Mouse (Mus musculus) limb, embryonic 11.5 days (tissue): Measurements from ENCODE around the gene Sgip1. TPM values are rescaled to one million over a fixed set of nuclear protein-coding genes. Genes with fewer than 3 reads are reported as not detected.

Source experiments
- ATAC-seq: fragments of 200-750 bp; cut with Nextera tagmentation; 2 replicates; pipeline ENCODE4 v1.8.0; 2017; ENCODE audit warnings: low read depth; ENCODE audit not compliant: insufficient number of reproducible peaks, low FRiP score, low TSS enrichment
- DNase-seq: peaks from one replicate; pipeline ENCODE4 v3.0.0-alpha.2; 2015; ENCODE audit warnings: low spot score
- H3K27ac ChIP-seq: fragments of 300-500 bp; sonication (generic); replicated peaks from 2 replicates; pipeline ENCODE4 v1.5.1; 2014; ENCODE audit warnings: low read depth, mild to moderate bottlenecking, low read length
- H3K27me3 ChIP-seq: fragments of 300-500 bp; sonication (generic); 2 replicates; pipeline ENCODE4 v1.6.1; 2014; ENCODE audit warnings: mild to moderate bottlenecking, low read length, mixed read lengths; ENCODE audit not compliant: control insufficient read depth, insufficient read depth
- H3K36me3 ChIP-seq: fragments of 300-500 bp; sonication (generic); 2 replicates; pipeline ENCODE4 v1.6.1; 2014; ENCODE audit warnings: mild to moderate bottlenecking, low read length, moderate library complexity, mixed read lengths; ENCODE audit not compliant: control insufficient read depth, insufficient read depth
- H3K4me1 ChIP-seq: fragments of 300-500 bp; sonication (generic); 2 replicates; pipeline ENCODE4 v1.6.1; 2014; ENCODE audit warnings: low read length, mixed read lengths; ENCODE audit not compliant: control insufficient read depth, insufficient read depth
- H3K4me2 ChIP-seq: fragments of 300-500 bp; sonication (generic); 2 replicates; pipeline ENCODE4 v1.6.1; 2014; ENCODE audit warnings: low read depth, mild to moderate bottlenecking, moderate library complexity; ENCODE audit not compliant: severe bottlenecking
- H3K4me3 ChIP-seq: fragments of 300-500 bp; sonication (generic); 2 replicates; pipeline ENCODE4 v1.5.1; 2014; ENCODE audit warnings: low read depth, low read length
- H3K9ac ChIP-seq: fragments of 300-500 bp; sonication (generic); 2 replicates; pipeline ENCODE4 v1.6.1; 2014; ENCODE audit warnings: mild to moderate bottlenecking, low read length
- H3K9me3 ChIP-seq: fragments of 300-500 bp; sonication (generic); 2 replicates; pipeline ENCODE4 v1.6.1; 2016; ENCODE audit warnings: low read length; ENCODE audit not compliant: control insufficient read depth
- WGBS: fragments of 180-500 bp; shearing (Covaris S2); extraction: QIAGEN DNeasy Blood & Tissue Kit; methylation state at CpG from one replicate; pipeline ENCODE4 v1.1.7; 2014; 5-methylcytosine and 5-hydroxymethylcytosine counted together
- polyA plus RNA-seq: library from polyadenylated mRNA; unstranded; fragments of >200 nt; fragmentation: Nextera tagmentation; extraction: Ambion mirVana; gene quantifications from 2 replicates; pipeline ENCODE4 v1.2.1, GENCODE M21; 2014

The Sgip1 gene
- polyA plus RNA-seq, 1 experiment from 2014 or later, result 5.2 TPM

DNA sequence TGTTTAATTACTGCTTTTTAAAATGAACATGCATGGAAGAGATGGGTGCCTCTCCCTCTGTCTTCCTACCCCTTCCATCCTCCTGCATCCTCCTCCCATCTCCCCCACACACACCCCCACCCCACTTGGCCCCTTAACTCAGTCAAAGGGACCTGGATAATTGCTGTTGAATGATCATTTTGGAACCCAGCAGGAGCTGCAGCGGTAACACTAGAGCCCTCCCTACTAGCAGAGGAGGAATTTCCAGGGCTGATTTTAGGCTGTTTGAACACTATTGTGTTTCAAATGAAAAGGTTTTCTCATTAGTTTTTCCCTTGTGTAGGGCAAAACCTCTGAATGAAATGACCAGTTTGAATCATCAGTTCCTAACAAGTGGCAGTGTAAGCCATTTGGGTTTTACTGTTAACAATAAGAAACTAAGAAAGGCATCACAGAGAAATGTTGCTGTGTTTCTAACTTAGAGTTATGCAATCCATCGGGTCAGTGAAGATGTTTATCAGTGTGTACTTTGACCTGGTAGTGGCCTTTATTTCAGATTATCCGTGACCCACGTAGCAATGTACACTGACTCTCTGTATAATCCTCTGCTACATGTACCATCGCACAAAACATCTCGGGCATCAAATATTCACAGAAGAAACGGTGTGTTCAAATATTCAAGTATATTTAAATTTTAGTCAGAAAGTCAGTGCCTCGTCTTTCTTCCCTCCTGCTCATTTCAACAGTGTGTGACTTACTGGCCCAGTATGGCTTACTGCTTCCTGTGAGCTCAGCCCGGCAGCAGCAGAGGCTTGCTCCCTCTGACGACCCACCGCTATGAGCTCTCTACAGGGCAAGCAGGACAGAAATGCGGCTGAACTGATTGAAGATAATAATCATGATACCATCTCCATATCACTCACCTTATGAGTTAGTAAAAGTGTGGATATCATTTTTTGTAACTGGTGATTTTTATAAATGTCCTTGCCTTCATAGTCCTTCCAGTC lies 235.5 kb downstream of the Sgip1 start:
- ATAC-seq, result 0 out of 2 replicates have a peak, but pooled peaks have one; percentile 3
- H3K4me1 ChIP-seq, result 0 out of 2 replicates have a peak, but pooled peaks cover 3% of the 10 kb centered on the region
- WGBS, result 44% methylated on average over 12 of the region's 12 CpGs
- H3K9ac ChIP-seq, result no peak overlapping the region
- H3K27ac ChIP-seq, result no peak overlapping the region
- no peak for DNase-seq
- no peaks in the 10 kb centered on the region for H3K9me3 ChIP-seq
- H3K4me3 ChIP-seq, result no peak overlapping the region
- H3K36me3 ChIP-seq, result no peaks in the 10 kb centered on the region
- peaks cover 6% of the 10 kb centered on the region; the same call in 1 of the 2 replicates for H3K27me3 ChIP-seq
- no peak overlapping the region for H3K4me2 ChIP-seq

DNA sequence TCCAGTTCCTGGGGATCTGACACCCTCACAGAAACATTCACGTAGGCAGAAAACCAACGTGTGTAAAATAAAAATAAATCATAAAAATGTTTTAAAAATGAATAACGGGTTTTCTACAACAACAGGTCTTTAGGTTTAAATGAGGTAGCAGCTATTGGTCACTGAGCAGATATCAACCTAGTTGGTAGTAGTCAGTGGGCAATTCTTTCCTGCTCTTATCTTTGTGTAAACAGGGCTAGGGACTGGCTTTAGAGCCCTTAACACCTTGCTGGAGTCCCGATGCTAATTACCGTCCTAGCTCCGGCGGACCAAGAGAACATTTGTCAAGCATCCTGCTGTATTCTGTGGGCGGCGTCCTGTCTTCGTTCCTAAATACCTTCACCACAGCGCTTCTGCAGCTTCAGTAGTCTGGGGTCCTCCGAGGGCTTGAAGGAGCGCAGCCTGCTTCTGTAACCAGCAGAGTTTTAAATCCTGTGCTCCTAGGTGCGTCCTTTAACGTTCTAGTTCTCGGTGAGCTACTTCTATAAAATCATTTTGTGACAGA lies 236.8 kb downstream of the Sgip1 start:
- 0 out of 2 replicates have a peak, but pooled peaks cover 3% of the 10 kb centered on the region for H3K4me1 ChIP-seq
- 6% methylated on average over 16 of the region's 16 CpGs for WGBS
- no peaks in the 10 kb centered on the region for H3K9me3 ChIP-seq
- H3K9ac ChIP-seq, result no peak overlapping the region
- peak overlapping the region; percentile 65 for H3K4me2 ChIP-seq
- no peaks in the 10 kb centered on the region for H3K36me3 ChIP-seq
- H3K4me3 ChIP-seq, result no peak overlapping the region
- peaks cover 6% of the 10 kb centered on the region; the same call in 1 of the 2 replicates for H3K27me3 ChIP-seq
- ATAC-seq, result no peak
- DNase-seq, result peak; percentile 47
- H3K27ac ChIP-seq, result no peak overlapping the region

DNA sequence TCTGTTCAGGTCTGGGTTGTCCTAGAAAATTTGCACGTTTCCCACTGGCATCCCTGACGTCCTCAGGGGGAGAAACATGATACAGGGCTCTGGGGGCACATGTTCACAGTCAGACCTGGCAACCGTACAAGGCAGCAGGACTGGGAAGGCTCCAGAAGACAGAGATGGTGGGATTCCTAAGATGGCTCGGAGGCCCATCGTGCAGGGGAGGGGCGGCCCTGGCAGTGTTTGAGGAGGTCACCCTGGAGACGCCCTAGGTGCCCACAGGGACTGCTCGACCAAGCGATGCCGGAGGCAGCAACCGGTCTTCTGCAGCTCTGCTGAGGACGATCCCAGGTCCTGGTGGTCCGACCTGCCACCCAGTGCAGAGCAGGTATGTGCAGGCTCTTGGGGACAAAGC lies 237.3 kb downstream of the Sgip1 start, which contains the start of gene Tctex1d1:
Gene Tctex1d1, plus strand, starts transcription at position 167 of the 400 bp plus-strand sequence.
- 4% methylated on average over 13 of the region's 13 CpGs for WGBS

DNA sequence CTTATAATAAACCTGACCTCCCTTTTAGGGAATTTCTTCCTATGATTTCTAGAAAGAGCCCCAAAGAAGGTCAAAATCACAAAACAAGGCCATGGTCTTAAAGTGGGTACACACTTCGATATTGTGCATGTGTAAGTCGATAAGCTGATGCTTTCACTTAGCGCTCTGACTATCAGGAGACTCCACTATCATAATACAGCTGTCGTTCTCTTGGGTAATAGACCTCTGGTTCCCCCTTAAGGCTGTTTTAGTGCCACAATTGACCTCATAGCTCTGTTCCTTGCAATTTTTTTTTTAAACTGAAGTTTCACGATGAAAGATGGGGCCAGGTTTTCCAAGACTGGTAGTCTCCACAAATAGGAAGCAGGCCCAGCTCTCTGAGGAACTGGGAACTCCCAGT lies 238.3 kb downstream of the Sgip1 start:
- no peak for DNase-seq
- H3K4me2 ChIP-seq, result no peak overlapping the region
- H3K4me3 ChIP-seq, result no peak overlapping the region
- no peak overlapping the region for H3K9ac ChIP-seq
- 0 out of 2 replicates have a peak, but pooled peaks cover 3% of the 10 kb centered on the region for H3K4me1 ChIP-seq
- no peak for ATAC-seq
- H3K27ac ChIP-seq, result no peak overlapping the region
- no peaks in the 10 kb centered on the region for H3K36me3 ChIP-seq
- H3K9me3 ChIP-seq, result no peaks in the 10 kb centered on the region
- H3K27me3 ChIP-seq, result peaks cover 6% of the 10 kb centered on the region; the same call in 1 of the 2 replicates
- 62% methylated on average over 5 of the region's 5 CpGs for WGBS

More for the DNA sequence above, 237.3 kb downstream of the Sgip1 start, which contains the start of gene Tctex1d1:
- Histone ChIP-seq H3K9ac (0 out of 2 replicates have a peak within 1 kb of the TSS, but pooled peaks have one; percentile 28), H3K4me1 (0 out of 2 replicates have a peak, but pooled peaks cover 3% of the 10 kb centered on the region), H3K27me3 (peaks cover 6% of the 10 kb centered on the region; the same call in 1 of the 2 replicates), H3K4me3 (peak within 1 kb of the TSS; percentile 21), H3K27ac (no peak within 1 kb of the TSS), H3K36me3 (no peaks in the 10 kb centered on the region), H3K4me2 (peak within 1 kb of the TSS; percentile 65), H3K9me3 (no peaks in the 10 kb centered on the region)
- ATAC-seq, result peak; percentile 64
- no peak for DNase-seq

DNA sequence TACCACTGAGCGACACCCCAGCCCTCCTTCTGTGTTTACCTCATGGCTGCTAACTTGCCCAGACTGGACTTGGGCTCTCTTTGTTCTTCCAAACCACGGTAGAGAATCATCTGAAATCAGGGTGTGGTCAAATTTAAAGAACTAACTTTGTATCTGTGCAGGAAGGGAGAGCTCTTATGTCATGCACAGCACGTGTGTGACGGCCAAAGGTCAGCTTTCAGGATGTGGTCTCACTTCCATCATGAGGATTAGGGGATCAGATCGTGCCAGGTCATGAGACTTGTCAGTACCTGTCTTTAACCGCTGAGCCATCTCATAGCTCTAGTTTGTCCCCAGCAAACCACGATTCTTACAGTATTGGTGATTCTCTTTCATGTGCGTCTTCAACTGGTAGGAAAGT lies 240.6 kb downstream of the Sgip1 start:
- WGBS, result 84% methylated on average over 8 of the region's 8 CpGs
- no peak overlapping the region for H3K9ac ChIP-seq
- no peak for DNase-seq
- no peak for ATAC-seq
- H3K4me1 ChIP-seq, result 0 out of 2 replicates have a peak, but pooled peaks cover 3% of the 10 kb centered on the region
- H3K36me3 ChIP-seq, result no peaks in the 10 kb centered on the region
- no peaks in the 10 kb centered on the region for H3K9me3 ChIP-seq
- peaks cover 6% of the 10 kb centered on the region; the same call in 1 of the 2 replicates for H3K27me3 ChIP-seq
- no peak overlapping the region for H3K4me3 ChIP-seq
- H3K4me2 ChIP-seq, result no peak overlapping the region
- H3K27ac ChIP-seq, result no peak overlapping the region

DNA sequence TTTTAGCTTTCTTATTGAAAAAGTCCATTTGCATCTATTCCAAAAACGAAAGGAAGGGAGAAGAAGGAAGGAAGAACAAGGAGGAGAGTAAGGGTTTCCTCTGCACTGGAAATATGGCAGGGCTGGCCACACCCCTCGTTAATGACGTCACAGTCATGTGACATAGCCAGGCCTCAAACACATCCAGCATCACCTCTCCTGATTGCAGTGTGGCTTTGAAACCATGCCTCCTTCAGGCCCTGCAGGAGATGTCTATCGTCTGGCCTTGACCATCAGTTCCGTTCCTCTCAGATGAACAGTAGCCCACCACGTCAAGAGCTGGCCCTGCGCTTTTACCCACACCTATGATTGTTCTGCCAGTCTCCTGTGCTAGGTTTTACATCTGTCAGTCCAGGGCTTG lies 245.1 kb downstream of the Sgip1 start:
- Histone ChIP-seq H3K9me3 (no peaks in the 10 kb centered on the region), H3K4me1 (no peaks in the 10 kb centered on the region; the same call in 1 of the 2 replicates), H3K27me3 (no peaks in the 10 kb centered on the region), H3K4me3 (no peak overlapping the region), H3K36me3 (no peaks in the 10 kb centered on the region), H3K9ac (no peak overlapping the region), H3K27ac (no peak overlapping the region), H3K4me2 (no peak overlapping the region)
- 65% methylated on average over 7 of the region's 7 CpGs for WGBS
- no peak for ATAC-seq
- DNase-seq, result no peak

DNA sequence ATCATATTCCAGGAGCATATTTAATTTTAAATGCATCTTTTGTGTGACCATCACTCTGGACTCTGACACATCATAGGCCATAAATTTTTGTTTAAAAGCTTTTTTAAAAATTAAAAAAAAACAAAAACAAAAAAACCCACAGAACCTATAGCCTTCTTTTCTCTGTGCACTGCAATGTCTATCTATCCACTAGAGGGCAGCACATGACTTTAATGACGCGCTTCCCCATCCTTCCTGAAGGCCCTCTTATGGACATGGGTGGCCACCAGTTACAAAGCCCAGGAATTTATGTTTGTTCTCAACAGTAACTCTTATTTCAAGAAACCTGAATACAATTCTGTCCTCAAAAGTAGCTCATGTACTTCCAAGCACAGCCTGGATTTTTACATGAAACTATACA lies 245.8 kb downstream of the Sgip1 start:
- no peaks in the 10 kb centered on the region for H3K36me3 ChIP-seq
- no peaks in the 10 kb centered on the region for H3K9me3 ChIP-seq
- H3K27ac ChIP-seq, result no peak overlapping the region
- H3K4me2 ChIP-seq, result no peak overlapping the region
- 0% methylated on average over 2 of the region's 2 CpGs for WGBS
- no peak for ATAC-seq
- H3K4me3 ChIP-seq, result no peak overlapping the region
- H3K27me3 ChIP-seq, result no peaks in the 10 kb centered on the region
- peak; percentile 70 for DNase-seq
- H3K9ac ChIP-seq, result no peak overlapping the region
- H3K4me1 ChIP-seq, result no peaks in the 10 kb centered on the region; the same call in 1 of the 2 replicates

DNA sequence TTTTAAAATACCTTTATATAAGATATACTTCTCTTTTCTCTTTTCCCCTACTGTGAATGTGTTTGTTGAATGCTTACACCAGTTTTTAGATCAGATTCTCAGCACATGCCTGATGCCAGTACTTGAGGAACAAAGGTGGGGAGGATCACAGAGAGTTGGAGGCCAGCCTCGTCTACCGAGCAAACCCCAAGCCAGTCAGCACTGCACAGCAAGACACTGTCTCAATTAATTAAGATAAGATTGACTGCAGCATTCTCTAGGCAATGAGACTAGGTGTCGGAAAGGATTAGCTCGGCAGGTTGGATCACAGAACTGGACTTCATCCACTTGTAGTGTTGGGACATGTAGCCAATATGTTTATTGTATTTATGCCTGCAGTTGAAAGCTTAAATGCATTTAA lies 246.2 kb downstream of the Sgip1 start:
- no peak for ATAC-seq
- DNase-seq, result no peak
- H3K9me3 ChIP-seq, result no peaks in the 10 kb centered on the region
- H3K4me2 ChIP-seq, result no peak overlapping the region
- no peaks in the 10 kb centered on the region for H3K36me3 ChIP-seq
- no peaks in the 10 kb centered on the region; the same call in 1 of the 2 replicates for H3K4me1 ChIP-seq
- 35% methylated on average over 4 of the region's 4 CpGs for WGBS
- no peaks in the 10 kb centered on the region for H3K27me3 ChIP-seq
- H3K9ac ChIP-seq, result no peak overlapping the region
- H3K4me3 ChIP-seq, result no peak overlapping the region
- no peak overlapping the region for H3K27ac ChIP-seq
